Mouse (Mus musculus): Measurements from ENCODE around the gene A730071L15Rik.

A730071L15Rik gene

GRCm38 (mm10) chr11:6199410-6200086, at the start of gene A730071L15Rik:
A730071L15Rik (plus strand) TSS chr11:6200029.
- DNase-seq: no peak

- no peak for DNase-seq
Observed at GRCm38 (mm10) chr11:6152864-6153263, 47.0 kb upstream of the A730071L15Rik start.

- no peak for DNase-seq
Observed at GRCm38 (mm10) chr11:6154211-6154701, 45.6 kb upstream of the A730071L15Rik start.

GRCm38 (mm10) chr11:6156651-6157050, 43.2 kb upstream of the A730071L15Rik start:
- no peak for DNase-seq

GRCm38 (mm10) chr11:6157119-6157518, 42.7 kb upstream of the A730071L15Rik start:
- DNase-seq: no peak

GRCm38 (mm10) chr11:6158515-6158914, 41.3 kb upstream of the A730071L15Rik start:
- DNase-seq: no peak

GRCm38 (mm10) chr11:6159704-6160275, 40.0 kb upstream of the A730071L15Rik start:
- DNase-seq: no peak

- no peak for DNase-seq
Observed at GRCm38 (mm10) chr11:6160663-6161271, 39.1 kb upstream of the A730071L15Rik start.

GRCm38 (mm10) chr11:6161549-6161948, 38.3 kb upstream of the A730071L15Rik start:
- no peak for DNase-seq

GRCm38 (mm10) chr11:6163062-6163461, 36.8 kb upstream of the A730071L15Rik start:
- DNase-seq: no peak

- no peak for DNase-seq
Observed at GRCm38 (mm10) chr11:6163706-6164105, 36.1 kb upstream of the A730071L15Rik start.

GRCm38 (mm10) chr11:6164781-6165180, 35.0 kb upstream of the A730071L15Rik start:
- DNase-seq: no peak

GRCm38 (mm10) chr11:6165391-6166081, 34.3 kb upstream of the A730071L15Rik start:
- DNase-seq: no peak

GRCm38 (mm10) chr11:6166351-6166750, 33.5 kb upstream of the A730071L15Rik start:
- no peak for DNase-seq

- DNase-seq: no peak
Observed at GRCm38 (mm10) chr11:6169041-6169663, 30.7 kb upstream of the A730071L15Rik start.

- no peak for DNase-seq
Observed at GRCm38 (mm10) chr11:6174719-6175118, 25.1 kb upstream of the A730071L15Rik start.

- DNase-seq: no peak
Observed at GRCm38 (mm10) chr11:6175506-6175905, 24.3 kb upstream of the A730071L15Rik start.

- DNase-seq: no peak
Observed at GRCm38 (mm10) chr11:6177781-6178420, 21.9 kb upstream of the A730071L15Rik start.

- DNase-seq: peak in 1 of 2 experiments; percentile 38
Observed at GRCm38 (mm10) chr11:6178673-6179166, 21.1 kb upstream of the A730071L15Rik start.

- DNase-seq: no peak
Observed at GRCm38 (mm10) chr11:6179194-6179593, 20.6 kb upstream of the A730071L15Rik start.

GRCm38 (mm10) chr11:6180811-6181399, 18.9 kb upstream of the A730071L15Rik start:
- DNase-seq: no peak

- no peak for DNase-seq
Observed at GRCm38 (mm10) chr11:6183246-6183645, 16.6 kb upstream of the A730071L15Rik start.
